Mouse (Mus musculus) midbrain, embryonic 14.5 days (tissue): ENCODE measurements around the gene Neb. TPM values are rescaled to one million over a fixed set of nuclear protein-coding genes. Genes with fewer than 3 reads are reported as not detected.

ENCODE experiments used
- ATAC-seq: fragments of 200-750 bp; cut with Nextera tagmentation; 2 replicates; pipeline ENCODE4 v1.8.0; 2017; ENCODE audit warnings: moderate number of reproducible peaks, moderate library complexity; ENCODE audit not compliant: low FRiP score, low TSS enrichment
- DNase-seq: peaks from one replicate; pipeline ENCODE4 v3.0.0-alpha.2; 2015
- H3K27ac ChIP-seq: fragments of 300-500 bp; sonication (generic); replicated peaks from 2 replicates; pipeline ENCODE4 v1.5.1; 2014; ENCODE audit warnings: mild to moderate bottlenecking, low read depth, low read length, moderate library complexity
- H3K27me3 ChIP-seq: fragments of 300-500 bp; sonication (generic); 2 replicates; pipeline ENCODE4 v1.6.1; 2014; ENCODE audit warnings: low read length, control low read depth, mixed read lengths; ENCODE audit not compliant: control insufficient read depth, insufficient read depth
- H3K36me3 ChIP-seq: fragments of 300-500 bp; sonication (generic); 2 replicates; pipeline ENCODE4 v1.6.1; 2014; ENCODE audit warnings: low read length, control low read depth; ENCODE audit not compliant: control insufficient read depth, insufficient read depth
- H3K4me1 ChIP-seq: fragments of 300-500 bp; sonication (generic); 2 replicates; pipeline ENCODE4 v1.6.1; 2014; ENCODE audit warnings: mild to moderate bottlenecking, antibody characterized with exemption, low read length, control low read depth; ENCODE audit not compliant: control insufficient read depth, insufficient read depth
- H3K4me2 ChIP-seq: fragments of 300-500 bp; sonication (generic); 2 replicates; pipeline ENCODE4 v1.6.1; 2014; ENCODE audit warnings: mild to moderate bottlenecking, low read length, moderate library complexity
- H3K4me3 ChIP-seq: fragments of 300-500 bp; sonication (generic); replicated peaks from 2 replicates; pipeline ENCODE4 v1.5.1; 2014; ENCODE audit warnings: low read depth, low read length
- H3K9ac ChIP-seq: fragments of 300-500 bp; sonication (generic); replicated peaks from 2 replicates; pipeline ENCODE4 v1.6.1; 2014; ENCODE audit warnings: mild to moderate bottlenecking, low read length, moderate library complexity
- H3K9me3 ChIP-seq: fragments of 300-500 bp; sonication (generic); 2 replicates; pipeline ENCODE4 v1.6.1; 2016; ENCODE audit warnings: low read length, control low read depth, mixed read lengths; ENCODE audit not compliant: control insufficient read depth
- WGBS: fragments of 180-500 bp; shearing (Covaris S2); extraction: QIAGEN DNeasy Blood & Tissue Kit; methylation state at CpG from one replicate; pipeline ENCODE4 v1.1.7; 2014; 5-methylcytosine and 5-hydroxymethylcytosine counted together
- polyA plus RNA-seq: library from polyadenylated mRNA; unstranded; fragments of >200 nt; fragmentation: Nextera tagmentation; extraction: Ambion mirVana; gene quantifications from 2 replicates; pipeline ENCODE4 v1.2.1, GENCODE M21; 2014

The Neb gene
- polyA plus RNA-seq, 1 experiment from 2014 or later = 0.45 TPM

GRCm38 (mm10) chr2:52421197-52421596 lies 42.9 kb upstream of the Neb start:
- H3K9ac ChIP-seq = no peak overlapping the region
- WGBS = 59% methylated on average over 6 of the region's 6 CpGs
- DNase-seq (no peak), ATAC-seq (no peak)
- no peak overlapping the region for H3K4me2 ChIP-seq
- H3K4me3 ChIP-seq = no peak overlapping the region
- no peaks in the 10 kb centered on the region for H3K27me3 ChIP-seq
- no peak overlapping the region for H3K27ac ChIP-seq
- H3K9me3 ChIP-seq = peaks cover 5% of the 10 kb centered on the region; the same call in 1 of the 2 replicates
- H3K4me1 ChIP-seq = peaks cover 19% of the 10 kb centered on the region
- peaks cover 4% of the 10 kb centered on the region for H3K36me3 ChIP-seq

- WGBS = 94% methylated on average over 7 of the region's 7 CpGs
- no peak for ATAC-seq
- no peaks in the 10 kb centered on the region for H3K27me3 ChIP-seq
- H3K9ac ChIP-seq = no peak overlapping the region
- DNase-seq = no peak
- H3K36me3 ChIP-seq = peaks cover 14% of the 10 kb centered on the region
- peaks cover 12% of the 10 kb centered on the region for H3K9me3 ChIP-seq
- no peak overlapping the region for H3K27ac ChIP-seq
- peaks cover 16% of the 10 kb centered on the region for H3K4me1 ChIP-seq
- H3K4me3 ChIP-seq = no peak overlapping the region
- no peak overlapping the region for H3K4me2 ChIP-seq
Observed at GRCm38 (mm10) chr2:52420001-52420710, 41.9 kb upstream of the Neb start.

GRCm38 (mm10) chr2:52419295-52419694 lies 41.0 kb upstream of the Neb start:
- Histone ChIP-seq H3K27ac (no peak overlapping the region), H3K4me3 (no peak overlapping the region), H3K9ac (no peak overlapping the region), H3K4me2 (no peak overlapping the region), H3K36me3 (peaks cover 14% of the 10 kb centered on the region), H3K27me3 (no peaks in the 10 kb centered on the region), H3K9me3 (peaks cover 12% of the 10 kb centered on the region), H3K4me1 (peaks cover 16% of the 10 kb centered on the region)
- no peak for DNase-seq
- 90% methylated on average over 6 of the region's 6 CpGs for WGBS
- ATAC-seq = no peak

GRCm38 (mm10) chr2:52412524-52413037 lies 34.3 kb upstream of the Neb start:
- H3K4me2 ChIP-seq = no peak overlapping the region
- no peak overlapping the region for H3K27ac ChIP-seq
- ATAC-seq (no peak), DNase-seq (no peak)
- H3K9me3 ChIP-seq = peaks cover 38% of the 10 kb centered on the region
- 98% methylated on average over 5 of the region's 5 CpGs for WGBS
- H3K4me3 ChIP-seq = no peak overlapping the region
- H3K9ac ChIP-seq = no peak overlapping the region
- H3K4me1 ChIP-seq = no peaks in the 10 kb centered on the region
- peaks cover 67% of the 10 kb centered on the region for H3K36me3 ChIP-seq
- no peaks in the 10 kb centered on the region for H3K27me3 ChIP-seq

GRCm38 (mm10) chr2:52406480-52406879 lies 28.2 kb upstream of the Neb start:
- ATAC-seq (no peak), DNase-seq (peak; percentile 16)
- H3K36me3 ChIP-seq = peaks cover 78% of the 10 kb centered on the region
- H3K9me3 ChIP-seq = peaks cover 26% of the 10 kb centered on the region
- H3K4me2 ChIP-seq = no peak overlapping the region
- WGBS = 98% methylated on average over 1 of the region's 1 CpGs
- H3K4me3 ChIP-seq = no peak overlapping the region
- H3K9ac ChIP-seq = no peak overlapping the region
- H3K27ac ChIP-seq = no peak overlapping the region
- H3K27me3 ChIP-seq = no peaks in the 10 kb centered on the region
- no peaks in the 10 kb centered on the region for H3K4me1 ChIP-seq

- DNase-seq = no peak
Observed at GRCm38 (mm10) chr2:52405238-52405637, 27.0 kb upstream of the Neb start.

GRCm38 (mm10) chr2:52394529-52394928 lies 16.3 kb upstream of the Neb start:
- Histone ChIP-seq H3K27me3 (no peaks in the 10 kb centered on the region), H3K36me3 (peaks cover 4% of the 10 kb centered on the region; the same call in 1 of the 2 replicates), H3K4me2 (no peak overlapping the region), H3K4me1 (no peaks in the 10 kb centered on the region), H3K9me3 (no peaks in the 10 kb centered on the region), H3K9ac (no peak overlapping the region), H3K27ac (no peak overlapping the region), H3K4me3 (no peak overlapping the region)
- ATAC-seq (no peak), DNase-seq (no peak)
- 88% methylated on average over 5 of the region's 5 CpGs for WGBS

More at GRCm38 (mm10) chr2:52405238-52405637, 27.0 kb upstream of the Neb start:
- no peak overlapping the region for H3K4me2 ChIP-seq
- no peak for ATAC-seq
- no peak overlapping the region for H3K27ac ChIP-seq
- WGBS = 95% methylated on average over 5 of the region's 5 CpGs
- peaks cover 70% of the 10 kb centered on the region for H3K36me3 ChIP-seq
- no peaks in the 10 kb centered on the region for H3K27me3 ChIP-seq
- H3K9me3 ChIP-seq = peaks cover 14% of the 10 kb centered on the region
- no peak overlapping the region for H3K9ac ChIP-seq
- no peaks in the 10 kb centered on the region for H3K4me1 ChIP-seq
- H3K4me3 ChIP-seq = no peak overlapping the region

- no peak overlapping the region for H3K4me2 ChIP-seq
- no peak overlapping the region for H3K9ac ChIP-seq
- no peaks in the 10 kb centered on the region for H3K36me3 ChIP-seq
- WGBS = 83% methylated on average over 2 of the region's 2 CpGs
- H3K9me3 ChIP-seq = no peaks in the 10 kb centered on the region
- H3K4me1 ChIP-seq = no peaks in the 10 kb centered on the region
- no peaks in the 10 kb centered on the region for H3K27me3 ChIP-seq
- DNase-seq (no peak), ATAC-seq (no peak)
- H3K4me3 ChIP-seq = no peak overlapping the region
- no peak overlapping the region for H3K27ac ChIP-seq
Observed at GRCm38 (mm10) chr2:52390415-52390975, 12.2 kb upstream of the Neb start.

- DNase-seq = no peak
- Histone ChIP-seq H3K4me3 (no peak overlapping the region), H3K36me3 (no peaks in the 10 kb centered on the region), H3K4me2 (no peak overlapping the region), H3K27ac (no peak overlapping the region), H3K27me3 (no peaks in the 10 kb centered on the region), H3K4me1 (no peaks in the 10 kb centered on the region), H3K9me3 (no peaks in the 10 kb centered on the region), H3K9ac (no peak overlapping the region)
- WGBS = 71% methylated on average over 3 of the region's 3 CpGs
- ATAC-seq = no peak
Observed at GRCm38 (mm10) chr2:52389975-52390374, 11.7 kb upstream of the Neb start.
